Mouse (Mus musculus): Measurements from ENCODE around the gene Slc39a7. TPM values are rescaled to one million over a fixed set of nuclear protein-coding genes. Genes with fewer than 3 reads are reported as not detected.

Slc39a7 gene
- polyA plus RNA-seq, 2 experiments, result 132 to 197 TPM

GRCm38 (mm10) chr17:34027656-34028223, 3.7 kb downstream of the Slc39a7 start, which contains the start of gene H2-Ke6:
Gene H2-Ke6, minus strand, starts transcription at chr17:34028060.
- ATAC-seq (ENCODE audit: low FRiP score, low read depth) (peak; percentile 78), DNase-seq (ENCODE audit: low spot score) (peak; percentile 93)
- no peaks in the 10 kb centered on the region for H3K27me3 ChIP-seq (ENCODE audit: control insufficient read depth, insufficient read depth, low read length)
- H3K4me3 ChIP-seq (replicated peaks; ENCODE audit: low read length), result peak within 1 kb of the TSS; percentile 67
- H3K9ac ChIP-seq (ENCODE audit: low read depth, low read length, severe bottlenecking), result peak within 1 kb of the TSS; percentile 68
- peaks cover 26% of the 10 kb centered on the region for H3K36me3 ChIP-seq (ENCODE audit: control insufficient read depth, insufficient read depth, low read length)
- 4% methylated on average over 40 of the region's 49 CpGs for WGBS
- peak within 1 kb of the TSS; percentile 71 for H3K27ac ChIP-seq (replicated peaks; ENCODE audit: low read depth, low read length)
- peaks cover 41% of the 10 kb centered on the region for H3K4me1 ChIP-seq (ENCODE audit: control insufficient read depth, insufficient read depth, low read length)
- peak within 1 kb of the TSS; percentile 93 for H3K4me2 ChIP-seq (replicated peaks; ENCODE audit: low read depth, low read length, severe bottlenecking)
- 0 out of 2 replicates have a peak, but pooled peaks have one; percentile 59 for TF ChIP-seq POLR2A (IDR thresholded peaks at IDR 0.05; ENCODE audit: borderline replicate concordance, extremely low read depth, insufficient read depth, insufficient read length)
- H3K9me3 ChIP-seq (ENCODE audit: control insufficient read depth, low read length), result no peaks in the 10 kb centered on the region

DNA sequence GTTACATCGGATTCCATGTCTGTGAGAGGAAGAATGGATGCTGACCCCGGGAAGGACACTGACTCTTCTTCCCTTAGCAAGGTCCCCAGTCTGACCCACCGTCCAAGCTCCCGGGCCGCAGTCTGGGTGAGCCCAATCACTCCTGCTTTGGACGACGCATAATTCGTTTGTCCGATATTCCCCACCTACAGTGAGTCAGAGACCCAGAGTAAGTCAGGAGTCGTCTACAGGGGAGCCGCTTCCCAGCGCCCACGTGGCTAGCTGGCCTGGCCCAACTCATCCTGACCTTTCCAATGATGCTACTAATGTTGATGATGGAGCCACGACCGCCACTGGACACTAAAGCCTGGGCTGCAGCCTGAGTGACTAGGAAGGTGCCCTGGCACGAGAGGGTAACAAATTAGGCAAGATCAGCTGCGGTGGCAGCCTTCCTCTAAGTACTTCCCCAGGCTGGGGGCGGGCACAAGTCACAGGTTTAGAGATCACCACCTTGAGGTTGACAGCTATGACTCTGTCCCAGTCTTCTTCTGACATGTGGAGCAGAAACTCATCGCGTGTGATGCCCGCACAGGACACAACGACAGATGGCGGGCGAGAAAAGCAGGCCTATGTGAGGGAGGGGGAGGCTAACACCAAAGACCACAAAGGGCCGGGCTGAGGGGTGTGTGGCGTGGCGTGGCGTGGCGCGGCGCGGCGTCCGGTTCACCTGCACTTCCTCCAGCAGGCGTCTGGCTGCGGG, 4.4 kb downstream of the Slc39a7 start:
- WGBS, result 19% methylated on average over 23 of the region's 36 CpGs
- H3K4me3 ChIP-seq (replicated peaks; ENCODE audit: low read length), result peak overlapping the region; percentile 67
- peaks cover 32% of the 10 kb centered on the region for H3K36me3 ChIP-seq (ENCODE audit: control insufficient read depth, insufficient read depth, low read length)
- H3K4me1 ChIP-seq (ENCODE audit: control insufficient read depth, insufficient read depth, low read length), result peaks cover 37% of the 10 kb centered on the region
- ATAC-seq (ENCODE audit: low FRiP score, low read depth) (no peak), DNase-seq (ENCODE audit: low spot score) (no peak)
- peak overlapping the region; percentile 93 for H3K4me2 ChIP-seq (replicated peaks; ENCODE audit: low read depth, low read length, severe bottlenecking)
- H3K27ac ChIP-seq (replicated peaks; ENCODE audit: low read depth, low read length), result peak overlapping the region; percentile 71
- H3K9ac ChIP-seq (ENCODE audit: low read depth, low read length, severe bottlenecking), result peak overlapping the region; percentile 68
- no peaks in the 10 kb centered on the region for H3K27me3 ChIP-seq (ENCODE audit: control insufficient read depth, insufficient read depth, low read length)
- TF ChIP-seq POLR2A (IDR thresholded peaks at IDR 0.05; ENCODE audit: borderline replicate concordance, extremely low read depth, insufficient read depth, insufficient read length), result no peak
- H3K9me3 ChIP-seq (ENCODE audit: control insufficient read depth, low read length), result no peaks in the 10 kb centered on the region

- no peak for ATAC-seq (ENCODE audit: low FRiP score, low read depth)
- TF ChIP-seq POLR2A (IDR thresholded peaks at IDR 0.05; ENCODE audit: borderline replicate concordance, extremely low read depth, insufficient read depth, insufficient read length), result no peak
- 33% methylated on average over 2 of the region's 2 CpGs for WGBS
- peaks cover 37% of the 10 kb centered on the region for H3K4me1 ChIP-seq (ENCODE audit: control insufficient read depth, insufficient read depth, low read length)
- H3K36me3 ChIP-seq (ENCODE audit: control insufficient read depth, insufficient read depth, low read length), result peaks cover 41% of the 10 kb centered on the region
- H3K4me2 ChIP-seq (replicated peaks; ENCODE audit: low read depth, low read length, severe bottlenecking), result peak overlapping the region; percentile 94; the same call in 1 of the 2 replicates
- H3K4me3 ChIP-seq (replicated peaks; ENCODE audit: low read length), result peak overlapping the region; percentile 91; the same call in 1 of the 2 replicates
- H3K27me3 ChIP-seq (ENCODE audit: control insufficient read depth, insufficient read depth, low read length), result no peaks in the 10 kb centered on the region
- no peak overlapping the region for H3K9ac ChIP-seq (ENCODE audit: low read depth, low read length, severe bottlenecking)
- H3K9me3 ChIP-seq (ENCODE audit: control insufficient read depth, low read length), result no peaks in the 10 kb centered on the region
- no peak overlapping the region for H3K27ac ChIP-seq (replicated peaks; ENCODE audit: low read depth, low read length)
- no peak for DNase-seq (ENCODE audit: low spot score)
These were observed 5.3 kb downstream of the Slc39a7 start for GRCm38 (mm10) chr17:34026221-34026620.

DNA sequence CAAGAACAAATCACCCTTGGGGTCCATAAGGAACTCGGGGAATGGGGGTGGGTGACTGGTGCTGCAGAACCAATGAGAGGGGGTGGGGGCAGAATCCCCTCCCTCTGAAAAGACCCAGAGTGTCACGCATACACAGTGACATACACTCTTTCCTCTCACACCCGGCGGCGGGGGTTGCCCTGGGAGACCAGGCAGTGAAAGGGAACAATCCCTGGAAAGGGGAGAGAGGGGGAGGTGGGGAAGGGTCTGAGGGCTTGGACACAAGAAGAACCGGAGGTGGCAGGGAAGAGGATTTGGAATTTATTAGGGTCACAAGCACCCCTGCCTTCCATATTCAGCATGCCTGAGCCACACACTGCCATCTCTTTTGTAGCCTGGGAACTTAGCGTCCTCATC, 5.7 kb downstream of the Slc39a7 start:
- H3K4me2 ChIP-seq (replicated peaks; ENCODE audit: low read depth, low read length, severe bottlenecking), result peak overlapping the region; percentile 94
- peaks cover 37% of the 10 kb centered on the region for H3K4me1 ChIP-seq (ENCODE audit: control insufficient read depth, insufficient read depth, low read length)
- no peaks in the 10 kb centered on the region for H3K9me3 ChIP-seq (ENCODE audit: control insufficient read depth, low read length)
- ATAC-seq (ENCODE audit: low FRiP score, low read depth) (no peak), DNase-seq (ENCODE audit: low spot score) (no peak)
- H3K36me3 ChIP-seq (ENCODE audit: control insufficient read depth, insufficient read depth, low read length), result peaks cover 45% of the 10 kb centered on the region
- no peaks in the 10 kb centered on the region for H3K27me3 ChIP-seq (ENCODE audit: control insufficient read depth, insufficient read depth, low read length)
- H3K4me3 ChIP-seq (replicated peaks; ENCODE audit: low read length), result peak overlapping the region; percentile 91
- no peak for TF ChIP-seq POLR2A (IDR thresholded peaks at IDR 0.05; ENCODE audit: borderline replicate concordance, extremely low read depth, insufficient read depth, insufficient read length)
- H3K9ac ChIP-seq (ENCODE audit: low read depth, low read length, severe bottlenecking), result no peak overlapping the region
- 26% methylated on average over 7 of the region's 7 CpGs for WGBS
- no peak overlapping the region for H3K27ac ChIP-seq (replicated peaks; ENCODE audit: low read depth, low read length)

- Histone ChIP-seq H3K4me1 (ENCODE audit: control insufficient read depth, insufficient read depth, low read length) (peaks cover 33% of the 10 kb centered on the region), H3K36me3 (ENCODE audit: control insufficient read depth, insufficient read depth, low read length) (peaks cover 43% of the 10 kb centered on the region), H3K27ac (replicated peaks; ENCODE audit: low read depth, low read length) (peak overlapping the region; percentile 92), H3K4me3 (replicated peaks; ENCODE audit: low read length) (peak overlapping the region; percentile 91), H3K27me3 (ENCODE audit: control insufficient read depth, insufficient read depth, low read length) (no peaks in the 10 kb centered on the region), H3K4me2 (replicated peaks; ENCODE audit: low read depth, low read length, severe bottlenecking) (peak overlapping the region; percentile 94), H3K9ac (ENCODE audit: low read depth, low read length, severe bottlenecking) (peak overlapping the region; percentile 89), H3K9me3 (ENCODE audit: control insufficient read depth, low read length) (no peaks in the 10 kb centered on the region)
- no peak for DNase-seq (ENCODE audit: low spot score)
- no peak for TF ChIP-seq POLR2A (IDR thresholded peaks at IDR 0.05; ENCODE audit: borderline replicate concordance, extremely low read depth, insufficient read depth, insufficient read length)
- 3% methylated on average over 36 of the region's 57 CpGs for WGBS
- ATAC-seq (ENCODE audit: low FRiP score, low read depth), result peak; percentile 1; the same call in 1 of the 2 replicates
These were observed 6.4 kb downstream of the Slc39a7 start for GRCm38 (mm10) chr17:34024861-34025755.

Measured in limb, embryonic 14.5 days (tissue).